11 mouse cellular contexts compared by ENCODE assay signal in the genomic region with DNA sequence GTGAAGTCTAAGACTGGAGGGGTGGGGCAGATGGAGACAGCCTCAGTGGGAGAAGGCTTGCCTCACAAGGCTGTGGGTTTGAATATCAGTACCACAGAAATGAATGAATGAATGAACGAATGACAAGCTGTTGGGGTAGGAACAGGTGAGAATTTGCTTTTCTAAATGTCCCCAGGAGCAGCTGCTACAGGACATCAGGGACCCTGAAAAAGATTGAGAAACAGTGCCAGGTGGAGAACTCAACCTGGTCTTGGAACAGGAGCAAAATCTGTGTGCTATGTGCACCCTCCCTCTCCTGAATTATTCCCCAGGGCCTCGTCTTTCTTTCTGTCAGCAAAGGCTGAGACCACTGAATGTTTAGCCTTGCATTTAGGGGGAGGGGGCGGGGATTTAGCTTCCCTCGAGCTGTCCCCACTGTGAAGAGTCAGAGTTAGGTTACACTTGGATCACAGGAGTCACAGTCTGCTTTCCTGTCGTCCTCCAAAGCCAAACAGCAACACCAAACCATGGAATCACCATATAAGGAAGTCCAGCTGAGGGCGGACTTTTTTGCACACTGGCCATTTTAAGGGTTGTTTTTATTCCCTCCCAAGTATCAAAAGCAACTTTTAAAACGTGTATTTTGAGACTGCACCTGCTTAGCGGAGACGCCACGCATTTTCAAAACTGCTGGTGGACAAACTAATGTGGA. TPM values are rescaled to one million over a fixed set of nuclear protein-coding genes. Genes with fewer than 3 reads are reported as not detected.
DNase-seq lines count a peak whose midpoint lies in the region; ATAC-seq and TF ChIP-seq lines count a peak whose summit lies in the region.
"Had no signal": no experiment of that assay in that cellular context is flagged by ENCODE, and none has a peak within 500 bp of the region (broad histone marks: within the 10 kb centered on the region; RNA-seq: fewer than 3 reads in every experiment).

A gene (plus strand): TSS at position 641 of the 691 bp plus-strand sequence.

- TF ChIP-seq POLR2A in brain, embryonic 14.5 days (IDR thresholded peaks at IDR 0.05; ENCODE audit: borderline replicate concordance, extremely low read depth, insufficient read depth, insufficient read length, poor library complexity, severe bottlenecking), result no peak

- H3K36me3 ChIP-seq in liver, embryonic 16.5 days (ENCODE audit: control insufficient read depth, insufficient read depth), result no peaks in the 10 kb centered on the region

- no peak for ATAC-seq in liver, embryonic 16.5 days (ENCODE audit: low read depth)
- ATAC-seq in hematopoietic stem cell, adult 5-6 weeks (replicated peaks in 1 of 2; ENCODE audit: insufficient read depth in 1 of 2, low FRiP score in 2 of 2, low TSS enrichment in 1 of 2, low read depth in 1 of 2, poor library complexity in 2 of 2, severe bottlenecking in 2 of 2), result no peak
- ATAC-seq: inflammation-experienced regulatory T-cells, adult 6 months had no signal

- 19% methylated on average over 10 of the region's 10 CpGs for WGBS in liver, embryonic 16.5 days (ENCODE audit: insufficient replicate concordance)

- no peak for TF ChIP-seq CTCF in brain, embryonic 14.5 days (IDR thresholded peaks at IDR 0.05; ENCODE audit: borderline replicate concordance, extremely low read depth, insufficient read depth, insufficient read length)

- peaks cover 50% of the 10 kb centered on the region for H3K27me3 ChIP-seq in liver, embryonic 16.5 days (ENCODE audit: control insufficient read depth, insufficient read depth, low read depth, low read length)

- H3K9ac ChIP-seq in liver, embryonic 16.5 days (ENCODE audit: low read depth, low read length), result no peak within 1 kb of the TSS

- no peaks in the 10 kb centered on the region for H3K9me3 ChIP-seq in liver, embryonic 16.5 days (replicated peaks; ENCODE audit: control insufficient read depth, low read length)

- H3K4me3 ChIP-seq in liver, embryonic 16.5 days (ENCODE audit: low read depth, low read length), result no peak within 1 kb of the TSS

- H3K4me2 ChIP-seq in liver, embryonic 16.5 days (ENCODE audit: low read depth, low read length), result no peak within 1 kb of the TSS

- no peak within 1 kb of the TSS for H3K27ac ChIP-seq in liver, embryonic 16.5 days (ENCODE audit: low read length)

- DNase-seq in liver, result no peak
- no peak for DNase-seq in brain, embryonic 14.5 days (ENCODE audit: low read depth)
- peak; percentile 70 for DNase-seq in mesoderm, embryonic 11.5 days (ENCODE audit: low read depth, low spot score)
- no peak for DNase-seq in kidney, adult 11 months
- no peak for DNase-seq in kidney, adult 9 months
- no peak for DNase-seq in heart, adult 11 months
- DNase-seq: heart, adult 18-20 months; lung, postnatal 10 days had no signal

- H3K4me1 ChIP-seq in liver, embryonic 16.5 days (ENCODE audit: control insufficient read depth, low read depth, low read length), result no peaks in the 10 kb centered on the region; the same call in 1 of the 2 replicates

RNA-seq across cellular contexts. Expression of the gene that starts here (rescaled TPM):
- 8.9 and 13.0 TPM in 2 replicates for polyA plus RNA-seq in liver, embryonic 16.5 days (2015; fragmentation: Nextera tagmentation; extraction: Ambion mirVana)
- polyA plus RNA-seq in brain, embryonic 14.5 days (2012; rRNA removed), result 19.5 and 32.8 TPM in 2 replicates
- 15.3 and 37.5 TPM in 2 replicates for total RNA-seq in hematopoietic stem cell, adult 5-6 weeks (2017)
